Mouse (Mus musculus) ovary, adult 18-20 months (tissue): ENCODE results near the gene Oard1.

ENCODE experiments used
- DNase-seq: peaks from one replicate; pipeline ENCODE4 v3.0.0; 2022; ENCODE audit warnings: low spot score, mixed read lengths

The Oard1 gene

DNA sequence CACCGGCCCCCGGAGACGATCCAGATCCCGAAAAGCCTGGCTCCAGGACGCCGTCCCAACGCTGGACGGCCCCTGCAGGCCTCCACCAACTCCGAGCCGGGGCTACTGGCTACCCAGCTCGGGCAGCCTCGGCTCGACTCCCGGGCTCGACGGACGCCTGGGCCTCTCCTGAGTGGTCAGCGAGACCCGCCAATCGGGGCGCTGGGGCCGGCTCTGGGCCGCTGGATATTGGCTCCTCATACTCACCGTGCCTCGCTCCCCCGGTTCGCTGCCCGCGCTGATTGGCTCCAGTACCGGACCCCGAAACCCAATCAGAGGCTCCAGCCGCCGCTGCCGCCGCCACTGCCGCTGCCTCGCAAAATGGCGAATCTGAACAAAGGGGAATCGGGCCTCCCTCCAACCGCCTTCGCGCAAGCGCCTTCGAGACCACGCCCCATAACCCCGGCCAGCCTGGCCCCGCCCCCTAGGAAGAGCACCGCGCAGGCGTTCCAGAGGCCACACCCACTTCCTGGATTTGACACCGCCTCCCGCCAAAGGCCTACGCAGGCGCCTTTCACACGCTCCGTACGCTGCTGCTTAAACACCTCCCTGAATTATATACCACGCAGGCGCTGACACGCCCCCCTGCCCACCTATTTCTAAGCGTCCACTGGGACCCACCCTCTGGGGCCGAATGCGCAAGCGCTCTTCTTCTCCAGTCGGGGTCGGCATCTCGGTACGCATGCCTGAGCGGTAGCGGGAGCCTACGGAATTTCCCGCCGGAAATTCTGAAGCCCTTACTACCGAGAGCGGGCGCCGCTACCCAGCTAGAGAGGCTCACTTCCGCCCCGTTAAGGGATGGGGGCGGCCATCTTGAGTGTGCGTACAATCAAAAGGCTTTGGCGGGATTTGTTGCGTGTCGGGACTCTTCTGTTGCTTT lies at the start of gene Oard1, which contains the start of gene Nfya:
Oard1 (plus strand) TSS at position 635 of the 919 bp plus-strand sequence.
Nfya (minus strand) TSS at position 527 of the 919 bp plus-strand sequence.
- peak; percentile 99 for DNase-seq

DNA sequence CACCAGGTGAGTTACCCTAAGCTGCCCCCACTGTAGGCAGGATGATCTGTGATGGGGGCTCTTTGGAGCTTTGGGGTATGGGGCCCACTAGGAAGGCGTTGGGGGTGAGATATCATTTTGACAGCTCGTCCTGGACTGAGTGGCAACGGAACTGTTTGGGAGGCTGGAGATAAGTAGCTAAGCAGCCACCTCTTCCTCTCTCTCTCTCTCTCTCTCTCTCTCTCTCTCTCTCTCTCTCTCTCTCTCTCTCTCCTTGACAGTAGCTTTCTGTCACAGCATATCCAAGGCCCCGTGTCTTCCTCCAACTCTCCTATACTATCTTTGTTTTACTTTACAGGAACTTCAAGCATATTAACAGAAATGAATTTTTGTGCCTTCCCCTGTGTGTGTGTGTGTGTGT lies 49.4 kb upstream of the Oard1 start:
- DNase-seq, result no peak

GRCm38 (mm10) chr17:48362346-48362745 lies 47.5 kb upstream of the Oard1 start:
- DNase-seq, result no peak

DNA sequence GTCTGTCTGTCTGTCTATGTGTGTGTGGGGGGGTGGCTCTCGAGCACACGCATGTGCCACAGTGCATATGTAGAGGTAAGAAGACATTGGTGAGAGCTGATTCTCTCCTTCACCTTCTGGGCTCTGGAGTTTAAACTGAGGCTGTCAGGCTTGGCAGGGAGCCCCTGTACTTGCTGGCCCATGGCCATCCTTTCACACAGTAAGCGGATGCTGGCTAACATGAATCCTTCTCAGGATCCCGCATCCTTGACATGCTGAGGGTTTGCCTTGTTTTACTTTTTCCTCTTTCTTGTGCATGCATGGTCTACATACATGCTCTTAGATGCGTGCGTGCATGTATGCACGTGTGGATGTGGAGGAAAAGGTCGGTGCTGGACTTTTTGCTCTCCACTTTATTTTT lies 46.8 kb upstream of the Oard1 start:
- no peak for DNase-seq

DNA sequence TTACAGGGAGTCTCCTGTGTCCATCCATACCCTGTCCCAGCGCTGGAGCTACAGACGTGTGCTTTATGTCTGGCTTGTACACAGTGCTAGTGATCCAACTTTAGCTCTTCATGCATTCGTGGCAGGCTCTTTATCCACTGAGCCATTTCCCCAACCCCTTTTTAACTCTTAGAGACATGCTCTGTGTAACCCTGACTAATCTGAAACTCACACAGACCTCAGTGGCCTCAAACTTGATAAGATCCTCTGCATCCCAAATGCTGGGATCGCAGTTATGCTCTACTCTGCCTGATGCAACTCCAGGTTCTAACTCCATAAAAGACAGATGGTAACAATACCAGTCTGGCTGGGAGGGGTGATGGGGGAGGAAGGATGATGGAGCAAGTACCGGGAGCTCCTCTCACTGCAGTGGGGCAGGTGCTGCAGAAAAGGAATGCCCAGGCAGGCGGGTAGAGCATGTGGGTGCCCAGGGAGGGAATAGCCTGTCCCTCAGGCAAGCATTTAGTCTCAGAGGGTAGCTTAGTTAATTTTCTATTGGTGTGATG lies 46.3 kb upstream of the Oard1 start:
- no peak for DNase-seq

- DNase-seq, result no peak
Measured at GRCm38 (mm10) chr17:48365511-48366155, 44.2 kb upstream of the Oard1 start.

GRCm38 (mm10) chr17:48366806-48367205 lies 43.0 kb upstream of the Oard1 start:
- DNase-seq, result no peak

GRCm38 (mm10) chr17:48371621-48372020 lies 38.2 kb upstream of the Oard1 start:
- no peak for DNase-seq

GRCm38 (mm10) chr17:48372987-48373386 lies 36.8 kb upstream of the Oard1 start:
- no peak for DNase-seq

GRCm38 (mm10) chr17:48376102-48376501 lies 33.7 kb upstream of the Oard1 start:
- DNase-seq, result no peak

DNA sequence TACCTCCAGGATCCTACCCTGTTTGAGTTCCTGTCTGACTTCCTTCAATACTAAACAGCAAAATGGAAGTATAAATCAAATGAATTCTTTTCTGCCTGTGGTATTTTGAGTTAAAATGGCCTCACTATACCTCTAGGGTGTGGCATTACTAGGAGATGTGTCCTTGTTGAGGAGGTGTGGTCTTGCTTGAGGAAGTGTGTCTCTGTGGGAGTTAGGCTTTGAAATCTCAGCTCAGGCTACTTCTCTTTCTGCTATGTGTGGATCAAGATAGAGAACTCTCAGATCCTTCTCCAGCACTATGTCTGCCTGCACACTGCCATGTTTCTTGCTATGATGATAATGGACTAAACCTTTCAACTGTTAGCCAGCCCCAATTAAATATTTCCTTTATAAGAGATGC lies 30.8 kb upstream of the Oard1 start:
- DNase-seq, result no peak

- DNase-seq, result no peak
Measured at GRCm38 (mm10) chr17:48385786-48386461, 23.9 kb upstream of the Oard1 start.

DNA sequence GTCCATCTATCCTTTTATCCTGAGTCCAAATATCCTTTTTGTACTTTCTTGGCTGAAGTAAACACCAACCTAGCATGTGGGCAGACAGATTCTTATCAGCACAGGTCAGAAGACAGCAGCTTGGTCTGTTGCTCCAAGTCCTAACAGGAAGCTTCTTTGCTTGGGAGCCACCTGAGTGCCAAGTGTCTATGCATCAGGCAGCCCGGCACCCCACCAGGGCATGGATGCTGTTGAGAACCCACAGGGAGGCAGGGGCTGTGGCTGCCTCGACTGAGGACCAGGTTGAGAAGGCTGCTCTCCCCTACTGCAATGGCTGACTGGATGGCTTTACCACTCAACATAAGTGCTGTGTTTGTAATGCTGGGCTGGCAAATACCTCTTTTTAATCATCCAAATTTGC lies 21.1 kb upstream of the Oard1 start:
- DNase-seq, result no peak

DNA sequence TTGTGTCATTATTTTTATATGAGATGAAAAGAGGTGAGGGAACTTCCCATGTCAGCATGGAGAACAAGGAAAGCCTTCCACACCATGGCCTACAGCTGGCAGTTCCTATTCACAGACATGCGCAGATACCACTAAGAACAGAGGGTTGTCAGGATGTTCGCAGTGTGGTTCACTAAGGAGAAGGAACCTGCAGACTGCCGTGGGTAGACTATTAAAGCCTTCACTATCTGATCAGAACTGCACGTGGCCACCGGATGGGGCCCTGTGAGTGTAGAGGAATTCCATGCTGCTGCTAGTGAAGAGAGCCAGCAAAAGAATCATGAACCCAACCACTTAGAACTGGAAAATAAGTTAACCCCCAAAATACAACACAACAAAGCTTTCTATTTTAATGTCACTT lies 20.4 kb upstream of the Oard1 start:
- no peak for DNase-seq

DNA sequence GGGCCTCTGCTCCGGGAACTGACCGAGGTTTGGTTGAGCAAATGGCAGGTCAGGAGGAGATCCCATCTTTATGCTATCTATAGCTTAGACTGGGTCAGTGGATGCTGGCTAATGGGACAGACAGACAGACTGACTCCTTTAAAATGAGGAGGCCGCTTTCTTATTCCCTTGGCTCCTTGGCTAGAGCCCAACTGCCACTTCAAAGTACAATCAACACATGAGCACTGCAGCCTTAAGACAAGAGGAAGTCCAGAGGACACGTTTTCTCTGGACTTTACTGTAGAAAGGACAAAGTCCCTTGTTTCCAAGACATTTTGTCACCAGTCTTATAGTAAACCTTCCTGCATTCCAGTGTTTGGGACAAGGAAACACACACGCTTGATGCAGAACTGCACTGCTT lies 18.4 kb upstream of the Oard1 start:
- DNase-seq, result no peak

DNA sequence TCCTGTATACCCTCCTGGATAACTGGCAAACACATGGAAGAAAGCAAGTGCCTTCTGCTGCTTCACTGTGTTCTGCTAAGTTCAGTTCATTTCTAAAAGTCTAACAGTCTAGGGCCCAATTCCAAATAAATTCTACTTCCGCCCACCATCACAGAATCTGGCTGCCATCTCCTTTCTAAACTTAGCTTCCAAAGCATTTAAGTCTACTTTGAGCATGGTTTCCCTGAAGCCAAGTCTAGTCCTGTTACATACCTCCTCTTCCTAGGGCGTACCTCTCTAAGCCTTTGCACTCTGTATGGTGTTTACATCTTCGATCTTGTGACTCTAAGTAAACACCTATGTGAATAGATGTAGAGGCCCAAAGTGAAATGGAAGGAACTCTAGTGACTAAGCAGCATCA lies 17.2 kb upstream of the Oard1 start:
- DNase-seq, result no peak

GRCm38 (mm10) chr17:48401710-48402109 lies 8.1 kb upstream of the Oard1 start:
- DNase-seq, result no peak

GRCm38 (mm10) chr17:48402751-48403150 lies 7.1 kb upstream of the Oard1 start:
- no peak for DNase-seq

GRCm38 (mm10) chr17:48403848-48404247 lies 6.0 kb upstream of the Oard1 start:
- no peak for DNase-seq

DNA sequence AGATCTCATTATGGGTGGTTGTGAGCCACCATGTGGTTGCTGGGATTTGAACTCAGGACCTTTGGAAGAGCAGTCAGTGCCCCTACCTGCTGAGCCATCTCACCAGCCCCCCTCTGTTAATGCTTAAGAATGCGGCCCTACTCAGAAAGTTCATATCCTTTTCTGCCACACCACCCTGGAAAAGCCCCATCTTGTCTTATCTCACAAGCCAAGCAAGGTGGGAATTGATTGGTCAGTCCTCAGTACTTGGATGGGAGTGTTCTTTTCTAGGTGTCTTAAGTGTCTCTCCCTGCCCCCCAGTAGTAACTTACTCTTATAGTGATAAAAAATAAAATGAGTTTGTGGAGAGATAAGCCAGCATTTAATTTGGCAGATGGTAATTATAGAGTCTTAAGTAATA lies 5.1 kb upstream of the Oard1 start:
- no peak for DNase-seq

DNA sequence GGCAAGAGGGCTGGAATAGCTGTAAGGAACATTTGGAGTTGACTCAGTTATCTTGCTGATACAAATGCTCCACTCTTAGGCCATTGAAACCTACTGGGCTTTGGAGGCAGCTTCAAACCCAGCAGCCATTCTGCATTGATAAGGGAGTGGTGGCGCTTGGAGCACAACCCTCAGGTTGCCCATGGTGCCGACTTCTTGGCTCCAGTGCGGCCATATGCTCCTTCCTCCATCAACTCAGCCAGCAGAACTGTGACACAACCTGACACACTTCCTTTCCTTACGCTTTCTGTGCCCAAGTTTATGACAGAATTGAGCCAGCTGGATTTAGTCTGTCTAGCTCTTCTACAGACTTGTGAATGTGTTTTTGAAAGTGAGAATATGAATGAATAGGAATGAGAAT lies 2.7 kb upstream of the Oard1 start:
- DNase-seq, result no peak

DNA sequence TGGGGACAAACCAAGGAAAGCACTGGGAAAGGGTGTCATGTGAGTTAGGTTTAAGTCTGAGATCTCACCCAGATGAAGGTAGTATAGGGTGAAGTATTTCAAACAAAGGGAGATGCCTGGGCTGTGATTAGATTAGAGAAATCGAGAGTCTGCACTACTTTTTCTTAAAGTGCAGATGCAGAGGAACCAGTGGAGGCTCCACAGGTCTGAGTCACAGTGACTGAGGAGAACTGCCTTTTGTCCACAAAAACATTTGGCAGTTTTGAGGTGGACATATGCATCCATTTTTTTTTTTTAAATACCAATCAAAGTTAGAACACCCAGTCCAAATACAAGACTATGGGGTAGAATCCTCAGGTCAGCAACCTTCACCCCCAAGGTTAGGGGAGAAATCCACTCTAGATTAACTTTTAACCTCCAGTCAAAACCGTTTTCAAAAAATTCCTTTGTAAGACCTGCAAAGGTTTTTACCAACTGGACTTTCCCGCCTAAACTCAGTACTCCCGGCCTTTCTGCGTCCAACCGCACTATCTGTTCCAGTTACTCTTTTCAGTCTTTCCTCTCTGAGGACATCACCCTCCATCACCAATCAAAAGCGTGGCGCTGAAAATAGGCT lies 1.8 kb upstream of the Oard1 start:
- DNase-seq, result no peak
